Mouse (Mus musculus) forebrain, embryonic 13.5 days (tissue): ENCODE measurements around the gene Olfr1357. TPM values are rescaled to one million over a fixed set of nuclear protein-coding genes. Genes with fewer than 3 reads are reported as not detected.
A peak's percentile ranks its signal among the peaks of the same experiment; 100 is the strongest.

Source experiments
- ATAC-seq: fragments of 200-750 bp; cut with Nextera tagmentation; 2 replicates; pipeline ENCODE4 v1.8.0; 2017
- H3K27ac ChIP-seq: fragments of 300-500 bp; sonication (generic); 2 replicates; pipeline ENCODE4 v1.5.1; 2015; ENCODE audit warnings: inconsistent platforms, mild to moderate bottlenecking, moderate library complexity
- H3K27me3 ChIP-seq: fragments of 300-500 bp; sonication (generic); 2 replicates; pipeline ENCODE4 v1.6.1; 2015; ENCODE audit warnings: mild to moderate bottlenecking, inconsistent platforms
- H3K36me3 ChIP-seq: fragments of 300-500 bp; sonication (generic); 2 replicates; pipeline ENCODE4 v1.6.1; 2015; ENCODE audit warnings: mild to moderate bottlenecking, inconsistent platforms; ENCODE audit not compliant: poor library complexity, severe bottlenecking
- H3K4me1 ChIP-seq: fragments of 300-500 bp; sonication (generic); 2 replicates; pipeline ENCODE4 v1.6.1; 2015; ENCODE audit warnings: inconsistent platforms
- H3K4me2 ChIP-seq: fragments of 300-500 bp; sonication (generic); 2 replicates; pipeline ENCODE4 v1.6.1; 2015; ENCODE audit warnings: inconsistent platforms, mild to moderate bottlenecking, moderate library complexity
- H3K4me3 ChIP-seq: fragments of 300-500 bp; sonication (generic); 2 replicates; pipeline ENCODE4 v1.5.1; 2015; ENCODE audit warnings: mild to moderate bottlenecking, inconsistent platforms
- H3K9ac ChIP-seq: fragments of 300-500 bp; sonication (generic); 2 replicates; pipeline ENCODE4 v1.6.1; 2015; ENCODE audit warnings: mild to moderate bottlenecking, inconsistent platforms
- H3K9me3 ChIP-seq: fragments of 300-500 bp; sonication (generic); replicated peaks from 2 replicates; pipeline ENCODE4 v1.6.1; 2016; ENCODE audit warnings: inconsistent platforms
- WGBS: fragments of 180-500 bp; shearing (Covaris S2); methylation state at CpG from one replicate; pipeline ENCODE4 v1.1.7; 2015; 5-methylcytosine and 5-hydroxymethylcytosine counted together
- polyA plus RNA-seq: library from polyadenylated mRNA; unstranded; fragments of >200 nt; fragmentation: Nextera tagmentation; extraction: Ambion mirVana; gene quantifications from 2 replicates; pipeline ENCODE4 v1.2.1, GENCODE M21; 2015

Gene Olfr1357
- polyA plus RNA-seq, 1 experiment from 2014 or later = not detected

DNA sequence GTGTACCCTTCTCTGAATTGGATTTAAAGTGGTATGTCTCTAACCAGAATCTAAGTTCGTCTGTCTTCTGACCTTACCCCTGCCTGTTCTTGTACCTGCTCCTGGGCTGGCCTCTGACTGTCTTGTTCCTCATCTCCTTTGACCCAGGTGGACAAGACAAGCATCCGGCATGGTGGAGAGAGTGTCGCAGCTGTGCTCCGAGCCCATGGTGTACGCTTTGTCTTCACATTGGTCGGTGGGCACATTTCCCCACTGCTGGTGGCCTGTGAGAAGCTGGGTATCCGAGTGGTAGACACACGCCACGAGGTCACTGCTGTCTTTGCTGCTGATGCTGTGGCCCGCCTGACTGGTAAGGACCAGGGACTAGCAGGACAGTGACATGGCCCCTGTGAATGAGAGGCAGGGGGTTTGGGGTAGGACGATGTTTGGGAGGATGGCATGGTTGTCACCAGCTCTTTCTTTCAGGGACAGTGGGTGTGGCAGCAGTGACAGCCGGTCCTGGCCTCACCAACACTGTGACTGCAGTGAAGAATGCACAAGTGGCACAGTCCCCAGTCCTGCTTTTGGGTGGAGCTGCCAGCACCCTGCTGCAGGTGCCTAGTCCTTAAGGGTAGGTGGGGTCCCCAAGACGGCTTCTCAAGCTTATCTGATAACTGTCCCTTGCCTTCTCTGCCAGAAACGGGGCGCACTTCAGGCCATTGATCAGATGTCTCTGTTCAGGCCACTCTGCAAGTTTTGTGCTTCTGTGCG is 41.3 kb downstream of the Olfr1357 start:
- Histone ChIP-seq H3K9me3 (no peaks in the 10 kb centered on the region), H3K27ac (no peak overlapping the region), H3K36me3 (peaks cover 34% of the 10 kb centered on the region), H3K4me3 (no peak overlapping the region), H3K9ac (no peak overlapping the region), H3K4me2 (no peak overlapping the region), H3K27me3 (no peaks in the 10 kb centered on the region), H3K4me1 (peaks cover 12% of the 10 kb centered on the region; the same call in 1 of the 2 replicates)
- no peak for ATAC-seq
- 95% methylated on average over 16 of the region's 16 CpGs for WGBS

DNA sequence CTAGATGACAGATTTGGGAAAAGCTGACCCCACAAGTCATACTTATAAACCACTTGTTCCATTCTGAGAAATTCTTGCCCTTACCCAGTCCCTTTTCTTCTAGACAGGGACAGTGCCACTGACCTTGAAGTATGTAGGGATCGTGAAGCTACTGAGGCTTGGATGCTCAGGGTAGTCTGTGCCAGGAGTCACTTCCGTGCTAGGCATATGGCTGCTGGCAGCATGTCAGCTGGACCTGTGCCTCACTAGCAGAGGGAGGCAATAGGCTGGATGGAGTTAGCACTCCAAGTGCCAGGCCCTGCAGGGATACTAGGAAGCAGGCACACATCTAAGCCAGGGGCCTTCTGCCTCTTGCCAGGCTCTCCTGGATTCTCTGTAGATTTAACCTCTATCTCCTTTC is 42.2 kb downstream of the Olfr1357 start:
- peaks cover 12% of the 10 kb centered on the region; the same call in 1 of the 2 replicates for H3K4me1 ChIP-seq
- H3K9ac ChIP-seq = no peak overlapping the region
- H3K4me3 ChIP-seq = no peak overlapping the region; the same call in 1 of the 2 replicates
- H3K36me3 ChIP-seq = peaks cover 27% of the 10 kb centered on the region
- no peak overlapping the region for H3K27ac ChIP-seq
- ATAC-seq = no peak; the same call in 1 of the 2 replicates
- peak overlapping the region; percentile 65; the same call in 1 of the 2 replicates for H3K4me2 ChIP-seq
- no peaks in the 10 kb centered on the region for H3K27me3 ChIP-seq
- WGBS = 59% methylated on average over 2 of the region's 2 CpGs
- H3K9me3 ChIP-seq = no peaks in the 10 kb centered on the region

DNA sequence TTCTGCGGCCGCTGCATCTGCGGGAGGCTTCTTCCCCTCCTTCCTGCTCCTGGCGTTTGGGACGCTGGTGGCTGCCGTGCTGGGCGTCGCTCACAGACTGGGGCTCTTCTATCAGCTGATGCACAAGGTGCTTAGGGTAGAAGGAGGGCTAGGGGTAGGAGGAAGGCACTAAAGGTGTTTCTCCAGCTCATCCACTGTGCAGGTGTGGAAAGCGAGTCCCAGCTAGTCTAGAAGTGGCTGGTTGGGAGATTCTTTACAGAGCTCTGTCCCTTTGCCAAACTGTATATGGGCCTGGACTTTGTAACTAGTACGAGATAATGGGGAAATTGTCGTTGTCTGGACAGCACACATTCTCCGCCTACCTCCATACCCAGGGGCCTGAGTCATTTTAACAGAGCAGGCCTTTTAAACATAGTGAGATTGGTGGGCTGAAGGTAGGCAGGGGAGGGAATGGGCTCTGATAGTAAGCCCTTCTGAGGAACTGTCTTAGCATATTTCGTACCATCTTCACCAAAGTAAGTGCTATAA is 42.7 kb downstream of the Olfr1357 start:
- peak overlapping the region; percentile 69 for H3K9ac ChIP-seq
- peak overlapping the region; percentile 72; the same call in 1 of the 2 replicates for H3K27ac ChIP-seq
- ATAC-seq = peak; percentile 60
- H3K4me2 ChIP-seq = peak overlapping the region; percentile 65
- H3K4me1 ChIP-seq = peaks cover 12% of the 10 kb centered on the region; the same call in 1 of the 2 replicates
- peaks cover 24% of the 10 kb centered on the region for H3K36me3 ChIP-seq
- 18% methylated on average over 13 of the region's 13 CpGs for WGBS
- no peaks in the 10 kb centered on the region for H3K9me3 ChIP-seq
- H3K27me3 ChIP-seq = no peaks in the 10 kb centered on the region
- H3K4me3 ChIP-seq = peak overlapping the region; percentile 53

DNA sequence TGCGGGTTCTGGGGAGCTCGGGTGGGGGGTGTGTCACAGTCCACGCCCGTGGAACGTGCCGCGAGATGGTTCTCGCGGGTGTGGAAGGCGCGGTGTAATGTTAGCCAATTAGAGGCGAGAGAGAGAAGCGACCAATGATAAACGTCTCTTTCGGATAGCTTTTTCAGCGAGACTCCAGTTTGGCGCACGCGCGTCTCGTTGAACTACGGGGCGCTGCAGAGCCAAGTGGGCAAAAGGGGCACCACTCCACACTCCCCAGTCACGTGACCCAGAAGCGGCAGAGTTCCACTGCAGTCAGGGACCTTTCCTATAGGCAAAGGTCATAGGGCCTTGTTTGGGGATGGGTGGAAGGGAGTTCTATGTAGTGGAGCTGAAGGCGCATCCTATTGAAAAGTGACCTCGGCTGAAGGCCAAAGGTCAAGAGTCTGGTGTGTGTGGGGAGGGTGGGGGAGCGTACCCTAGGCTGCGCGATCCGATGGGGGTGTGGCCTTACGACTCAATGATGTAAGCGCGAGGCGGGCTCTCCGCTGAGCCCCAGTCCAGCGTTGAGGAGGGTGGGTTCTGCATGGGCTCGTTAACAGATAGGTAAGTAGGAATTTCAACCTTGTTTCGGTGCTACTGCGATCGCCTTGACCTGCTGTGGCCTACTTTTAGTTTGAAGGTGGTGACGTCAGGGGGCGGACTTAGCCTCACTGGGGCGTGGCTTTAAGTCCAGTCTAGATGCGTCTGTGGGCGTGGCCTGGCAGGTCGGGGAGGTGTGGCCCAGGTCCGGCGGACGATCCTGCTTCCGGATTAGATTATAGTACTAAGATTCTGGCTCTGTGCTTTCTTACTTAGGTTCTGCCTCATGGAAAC is 43.4 kb downstream of the Olfr1357 start, which contains the start of gene Ilvbl:
Ilvbl (plus strand) TSS at position 97 of the 855 bp plus-strand sequence.
- Histone ChIP-seq H3K4me3 (peak within 1 kb of the TSS; percentile 53), H3K9me3 (no peaks in the 10 kb centered on the region), H3K9ac (peak within 1 kb of the TSS; percentile 69), H3K27ac (peak within 1 kb of the TSS; percentile 72), H3K4me2 (peak within 1 kb of the TSS; percentile 65), H3K27me3 (no peaks in the 10 kb centered on the region), H3K36me3 (peaks cover 17% of the 10 kb centered on the region), H3K4me1 (peaks cover 12% of the 10 kb centered on the region; the same call in 1 of the 2 replicates)
- 1% methylated on average over 50 of the region's 51 CpGs for WGBS
- ATAC-seq = peak; percentile 91

DNA sequence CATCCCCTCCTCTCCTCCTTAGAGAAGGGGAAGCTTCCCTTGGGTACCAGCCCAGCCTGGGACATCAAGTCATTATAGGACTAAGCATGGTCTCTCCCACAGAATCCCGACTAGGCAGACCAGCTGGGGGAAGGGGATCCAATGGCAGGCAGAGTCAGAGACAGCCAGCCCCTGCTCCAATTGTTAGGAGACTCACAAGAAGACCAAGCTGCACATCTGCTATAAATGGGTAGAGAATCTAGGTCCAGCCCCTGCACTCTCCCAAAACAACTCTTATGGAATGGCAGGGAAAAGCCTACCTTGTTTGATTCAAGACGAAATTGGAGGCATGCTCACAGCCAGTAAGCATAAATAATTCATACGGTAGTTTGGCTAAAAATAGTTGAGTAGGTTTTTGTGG is 44.6 kb downstream of the Olfr1357 start:
- Histone ChIP-seq H3K9me3 (no peaks in the 10 kb centered on the region), H3K27ac (no peak overlapping the region), H3K4me2 (no peak overlapping the region), H3K36me3 (peaks cover 7% of the 10 kb centered on the region), H3K4me3 (no peak overlapping the region), H3K9ac (no peak overlapping the region), H3K27me3 (no peaks in the 10 kb centered on the region), H3K4me1 (peaks cover 12% of the 10 kb centered on the region; the same call in 1 of the 2 replicates)
- WGBS = 72% methylated on average over 3 of the region's 3 CpGs
- no peak for ATAC-seq

DNA sequence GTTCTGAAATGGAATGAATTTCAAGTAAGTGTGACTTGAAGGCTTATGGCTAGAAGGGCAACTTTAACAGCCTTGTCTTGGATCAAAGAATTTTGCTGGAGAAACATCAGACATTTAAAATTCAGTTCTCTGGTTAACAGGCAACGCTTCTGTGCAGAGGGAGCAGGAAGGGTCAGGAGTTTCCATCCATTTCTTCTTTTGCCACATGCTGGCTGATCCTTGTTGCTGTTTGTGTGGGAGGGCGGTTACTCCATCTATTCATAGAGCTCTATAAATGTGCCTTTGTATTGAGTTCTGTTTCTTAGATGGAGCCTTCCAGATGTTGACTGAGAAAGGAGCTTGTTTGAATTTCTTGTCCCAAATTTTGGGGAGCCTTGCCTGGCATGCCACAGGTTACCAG is 47.0 kb downstream of the Olfr1357 start:
- H3K27ac ChIP-seq = no peak overlapping the region
- H3K4me2 ChIP-seq = no peak overlapping the region
- H3K4me3 ChIP-seq = no peak overlapping the region
- no peak for ATAC-seq
- no peaks in the 10 kb centered on the region for H3K36me3 ChIP-seq
- no peak overlapping the region for H3K9ac ChIP-seq
- no peaks in the 10 kb centered on the region for H3K27me3 ChIP-seq
- no peaks in the 10 kb centered on the region for H3K9me3 ChIP-seq
- 52% methylated on average over 2 of the region's 2 CpGs for WGBS
- H3K4me1 ChIP-seq = peaks cover 10% of the 10 kb centered on the region; the same call in 1 of the 2 replicates

DNA sequence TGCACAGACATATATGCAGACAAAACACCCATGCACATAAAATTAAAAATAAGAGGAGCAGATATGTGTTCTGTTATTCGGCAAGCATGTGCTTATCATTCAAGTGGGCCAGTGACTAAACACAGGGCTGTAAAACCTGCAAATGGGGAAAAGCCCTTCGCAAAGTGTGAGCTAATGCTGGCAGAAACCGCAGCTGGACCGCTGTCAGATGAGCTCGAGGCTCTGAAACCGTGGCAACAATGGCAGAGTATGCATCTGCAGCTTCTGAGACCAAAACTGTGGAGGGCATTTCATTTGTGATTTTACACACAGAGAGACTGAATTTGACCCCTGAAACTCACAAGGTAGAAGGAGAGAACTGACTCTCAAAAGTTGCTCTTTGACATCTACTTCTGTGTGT is 47.5 kb downstream of the Olfr1357 start:
- no peak overlapping the region for H3K4me2 ChIP-seq
- no peak for ATAC-seq
- no peak overlapping the region for H3K27ac ChIP-seq
- H3K9ac ChIP-seq = no peak overlapping the region
- H3K27me3 ChIP-seq = no peaks in the 10 kb centered on the region
- no peak overlapping the region for H3K4me3 ChIP-seq
- no peaks in the 10 kb centered on the region for H3K36me3 ChIP-seq
- H3K9me3 ChIP-seq = no peaks in the 10 kb centered on the region
- H3K4me1 ChIP-seq = peaks cover 5% of the 10 kb centered on the region; the same call in 1 of the 2 replicates
- WGBS = 73% methylated on average over 6 of the region's 6 CpGs

DNA sequence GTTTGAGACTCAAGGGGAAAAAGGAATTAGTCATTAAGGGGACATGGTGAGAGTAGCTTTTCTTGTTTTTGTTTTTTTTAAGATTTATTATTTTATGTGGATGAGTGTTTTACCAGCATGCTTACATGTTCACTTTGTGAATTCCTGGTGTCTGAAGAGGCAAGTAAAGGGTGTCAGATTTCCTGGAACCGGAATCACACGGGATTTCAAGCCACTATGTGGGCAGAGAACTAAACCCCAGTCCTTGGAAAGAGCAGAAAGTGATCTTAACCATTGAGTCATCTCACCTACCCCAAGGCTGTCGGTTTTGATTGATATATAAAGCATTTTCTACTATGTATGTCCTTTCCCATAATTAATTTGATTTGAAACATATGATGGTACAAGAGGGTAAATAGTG is 48.2 kb downstream of the Olfr1357 start:
- Histone ChIP-seq H3K4me3 (no peak overlapping the region), H3K9ac (no peak overlapping the region), H3K9me3 (no peaks in the 10 kb centered on the region), H3K27me3 (no peaks in the 10 kb centered on the region), H3K27ac (no peak overlapping the region), H3K4me1 (no peaks in the 10 kb centered on the region), H3K4me2 (no peak overlapping the region), H3K36me3 (no peaks in the 10 kb centered on the region)
- ATAC-seq = no peak
- 69% methylated on average over 3 of the region's 3 CpGs for WGBS

DNA sequence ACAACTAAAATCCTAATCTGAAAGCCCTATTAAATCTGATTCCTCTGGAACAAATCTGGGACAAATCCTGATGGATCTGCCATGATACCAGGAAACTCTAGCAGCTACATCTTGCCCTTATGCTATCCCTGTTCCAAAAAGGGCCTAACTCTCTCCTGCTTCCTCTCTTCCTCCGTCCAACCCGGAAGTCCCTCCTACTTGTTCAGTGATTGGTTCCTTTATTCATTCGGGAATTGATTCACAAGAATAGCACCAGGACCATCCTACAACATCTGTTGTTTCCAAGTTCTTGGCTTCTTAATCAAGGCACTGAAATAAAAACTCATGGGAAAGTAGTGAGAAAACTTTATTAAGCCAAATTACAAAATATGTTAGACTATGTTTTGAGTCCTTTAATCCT is 48.7 kb downstream of the Olfr1357 start:
- Histone ChIP-seq H3K4me1 (no peaks in the 10 kb centered on the region), H3K4me3 (no peak overlapping the region), H3K27me3 (no peaks in the 10 kb centered on the region), H3K9me3 (no peaks in the 10 kb centered on the region), H3K36me3 (no peaks in the 10 kb centered on the region), H3K4me2 (no peak overlapping the region), H3K27ac (no peak overlapping the region), H3K9ac (no peak overlapping the region)
- ATAC-seq = no peak
- 78% methylated on average over 3 of the region's 3 CpGs for WGBS

DNA sequence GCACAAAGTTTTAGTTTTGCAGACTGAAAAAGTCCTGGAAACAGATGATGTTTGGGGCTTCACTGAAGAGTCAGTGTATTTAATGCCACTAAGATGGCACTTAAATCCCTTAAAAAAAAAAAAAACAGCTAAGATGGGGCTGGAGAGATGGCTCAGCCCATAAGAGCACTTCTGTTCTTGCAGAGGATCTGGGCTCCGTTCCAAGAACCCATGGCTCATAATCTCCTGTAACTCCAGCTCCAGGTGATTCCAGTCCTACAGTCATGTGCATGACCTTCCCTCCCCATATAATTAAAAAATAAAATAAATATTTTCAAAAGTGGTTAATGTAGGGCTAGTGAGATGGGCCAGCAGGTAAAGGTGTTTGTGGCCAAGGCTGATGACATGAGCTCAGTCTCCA is 52.8 kb downstream of the Olfr1357 start:
- Histone ChIP-seq H3K9me3 (no peaks in the 10 kb centered on the region), H3K4me1 (no peaks in the 10 kb centered on the region), H3K4me3 (no peak overlapping the region), H3K36me3 (no peaks in the 10 kb centered on the region), H3K27me3 (no peaks in the 10 kb centered on the region), H3K27ac (no peak overlapping the region), H3K4me2 (no peak overlapping the region), H3K9ac (no peak overlapping the region)
- no peak for ATAC-seq
- 84% methylated on average over 1 of the region's 1 CpGs for whole genome bisulfite sequencing
